Mouse (Mus musculus) neural tube, embryonic 14.5 days (tissue): Measurements from ENCODE around the gene Fgf14. TPM values are rescaled to one million over a fixed set of nuclear protein-coding genes. Genes with fewer than 3 reads are reported as not detected.

Experiments used
- ATAC-seq: fragments of 200-750 bp; cut with Nextera tagmentation; 2 replicates; pipeline ENCODE4 v1.8.0; 2017; ENCODE audit warnings: low read depth, mild to moderate bottlenecking, moderate TSS enrichment, moderate library complexity
- H3K27ac ChIP-seq: fragments of 300-500 bp; sonication (generic); 2 replicates; pipeline ENCODE4 v1.5.1; 2014; ENCODE audit warnings: low read depth, mild to moderate bottlenecking, control low read depth, low read length, moderate library complexity, mixed read lengths
- H3K27me3 ChIP-seq: fragments of 300-500 bp; sonication (generic); 2 replicates; pipeline ENCODE4 v1.6.1; 2014; ENCODE audit warnings: low read length; ENCODE audit not compliant: control insufficient read depth, insufficient read depth
- H3K36me3 ChIP-seq: fragments of 300-500 bp; sonication (generic); 2 replicates; pipeline ENCODE4 v1.6.1; 2014; ENCODE audit warnings: low read length, mixed read lengths; ENCODE audit not compliant: control insufficient read depth, insufficient read depth
- H3K4me1 ChIP-seq: fragments of 300-500 bp; sonication (generic); 2 replicates; pipeline ENCODE4 v1.6.1; 2014; ENCODE audit warnings: low read length; ENCODE audit not compliant: control insufficient read depth, insufficient read depth
- H3K4me2 ChIP-seq: fragments of 300-500 bp; sonication (generic); 2 replicates; pipeline ENCODE4 v1.6.1; 2014; ENCODE audit warnings: mild to moderate bottlenecking, low read depth, low read length, control low read depth
- H3K4me3 ChIP-seq: fragments of 300-500 bp; sonication (generic); 2 replicates; pipeline ENCODE4 v1.5.1; 2014; ENCODE audit warnings: low read depth, low read length, control low read depth, mixed read lengths
- H3K9ac ChIP-seq: fragments of 300-500 bp; sonication (generic); replicated peaks from 2 replicates; pipeline ENCODE4 v1.6.1; 2014; ENCODE audit warnings: low read depth, mild to moderate bottlenecking, control low read depth, low read length, mixed read lengths
- H3K9me3 ChIP-seq: fragments of 300-500 bp; sonication (generic); 2 replicates; pipeline ENCODE4 v1.6.1; 2016; ENCODE audit warnings: low read length; ENCODE audit not compliant: control insufficient read depth
- WGBS: fragments of 180-500 bp; shearing (Covaris S2); extraction: QIAGEN DNeasy Blood & Tissue Kit; methylation state at CpG from one replicate; pipeline ENCODE4 v1.1.7; 2014; 5-methylcytosine and 5-hydroxymethylcytosine counted together
- polyA plus RNA-seq: library from polyadenylated mRNA; unstranded; fragments of >200 nt; fragmentation: Nextera tagmentation; extraction: Ambion mirVana; gene quantifications from 2 replicates; pipeline ENCODE4 v1.2.1, GENCODE M21; 2014

Gene Fgf14
- polyA plus RNA-seq, 1 experiment from 2014 or later = 36.3 TPM

- Histone ChIP-seq H3K27me3 (no peaks in the 10 kb centered on the region), H3K9ac (no peak overlapping the region), H3K4me2 (no peak overlapping the region), H3K36me3 (no peaks in the 10 kb centered on the region), H3K4me1 (no peaks in the 10 kb centered on the region), H3K4me3 (no peak overlapping the region), H3K9me3 (no peaks in the 10 kb centered on the region), H3K27ac (no peak overlapping the region)
- no peak for ATAC-seq
- WGBS = 37% methylated on average over 2 of the region's 2 CpGs
Observed at GRCm38 (mm10) chr14:124264541-124265059, 412.3 kb downstream of the Fgf14 start.

GRCm38 (mm10) chr14:124263199-124263598 lies 413.7 kb downstream of the Fgf14 start:
- no peak overlapping the region for H3K4me2 ChIP-seq
- H3K4me3 ChIP-seq = no peak overlapping the region
- no peaks in the 10 kb centered on the region for H3K36me3 ChIP-seq
- H3K27me3 ChIP-seq = no peaks in the 10 kb centered on the region
- no peak for ATAC-seq
- no peak overlapping the region for H3K27ac ChIP-seq
- H3K4me1 ChIP-seq = no peaks in the 10 kb centered on the region
- no peaks in the 10 kb centered on the region for H3K9me3 ChIP-seq
- no peak overlapping the region for H3K9ac ChIP-seq

GRCm38 (mm10) chr14:124247517-124247916 lies 429.4 kb downstream of the Fgf14 start:
- Histone ChIP-seq H3K36me3 (no peaks in the 10 kb centered on the region), H3K9me3 (no peaks in the 10 kb centered on the region), H3K27ac (no peak overlapping the region), H3K27me3 (no peaks in the 10 kb centered on the region), H3K4me2 (no peak overlapping the region), H3K9ac (no peak overlapping the region), H3K4me3 (no peak overlapping the region), H3K4me1 (no peaks in the 10 kb centered on the region)
- no peak for ATAC-seq
- WGBS = 81% methylated on average over 1 of the region's 1 CpGs

- no peak for ATAC-seq
- Histone ChIP-seq H3K4me1 (no peaks in the 10 kb centered on the region), H3K27me3 (no peaks in the 10 kb centered on the region), H3K4me3 (no peak overlapping the region), H3K27ac (no peak overlapping the region), H3K9ac (no peak overlapping the region), H3K9me3 (no peaks in the 10 kb centered on the region), H3K4me2 (no peak overlapping the region), H3K36me3 (no peaks in the 10 kb centered on the region)
- WGBS = 66% methylated on average over 2 of the region's 2 CpGs
Observed at GRCm38 (mm10) chr14:124223445-124223844, 453.5 kb downstream of the Fgf14 start.

- WGBS = 28% methylated on average over 1 of the region's 1 CpGs
- H3K9ac ChIP-seq = no peak overlapping the region
- H3K4me2 ChIP-seq = no peak overlapping the region
- no peak overlapping the region for H3K27ac ChIP-seq
- no peaks in the 10 kb centered on the region for H3K4me1 ChIP-seq
- peak; percentile 84 for ATAC-seq
- H3K36me3 ChIP-seq = no peaks in the 10 kb centered on the region
- no peaks in the 10 kb centered on the region for H3K27me3 ChIP-seq
- no peak overlapping the region for H3K4me3 ChIP-seq
- H3K9me3 ChIP-seq = no peaks in the 10 kb centered on the region
Observed at GRCm38 (mm10) chr14:124222447-124222846, 454.5 kb downstream of the Fgf14 start.

- no peaks in the 10 kb centered on the region for H3K9me3 ChIP-seq
- H3K27me3 ChIP-seq = no peaks in the 10 kb centered on the region
- no peak for ATAC-seq
- no peak overlapping the region for H3K4me2 ChIP-seq
- H3K36me3 ChIP-seq = no peaks in the 10 kb centered on the region
- WGBS = 79% methylated on average over 2 of the region's 2 CpGs
- H3K27ac ChIP-seq = no peak overlapping the region
- H3K9ac ChIP-seq = no peak overlapping the region
- H3K4me1 ChIP-seq = no peaks in the 10 kb centered on the region
- H3K4me3 ChIP-seq = no peak overlapping the region
Observed at GRCm38 (mm10) chr14:124220979-124221378, 455.9 kb downstream of the Fgf14 start.

- H3K27me3 ChIP-seq = no peaks in the 10 kb centered on the region
- no peaks in the 10 kb centered on the region for H3K36me3 ChIP-seq
- ATAC-seq = no peak
- no peaks in the 10 kb centered on the region for H3K4me1 ChIP-seq
- H3K27ac ChIP-seq = no peak overlapping the region
- H3K9ac ChIP-seq = no peak overlapping the region
- H3K4me2 ChIP-seq = peak overlapping the region; percentile 42
- no peak overlapping the region; the same call in 1 of the 2 replicates for H3K4me3 ChIP-seq
- 20% methylated on average over 7 of the region's 7 CpGs for WGBS
- no peaks in the 10 kb centered on the region for H3K9me3 ChIP-seq
Observed at GRCm38 (mm10) chr14:124195806-124196205, 481.1 kb downstream of the Fgf14 start.

GRCm38 (mm10) chr14:124195331-124195730 lies 481.6 kb downstream of the Fgf14 start:
- H3K27me3 ChIP-seq = no peaks in the 10 kb centered on the region
- no peaks in the 10 kb centered on the region for H3K4me1 ChIP-seq
- H3K4me2 ChIP-seq = peak overlapping the region; percentile 42
- no peaks in the 10 kb centered on the region for H3K36me3 ChIP-seq
- no peak overlapping the region; the same call in 1 of the 2 replicates for H3K4me3 ChIP-seq
- H3K9me3 ChIP-seq = no peaks in the 10 kb centered on the region
- 26% methylated on average over 10 of the region's 10 CpGs for WGBS
- H3K9ac ChIP-seq = no peak overlapping the region
- H3K27ac ChIP-seq = no peak overlapping the region
- no peak for ATAC-seq

GRCm38 (mm10) chr14:124192815-124193142 lies 484.1 kb downstream of the Fgf14 start:
- ATAC-seq = no peak
- no peaks in the 10 kb centered on the region for H3K4me1 ChIP-seq
- H3K9me3 ChIP-seq = no peaks in the 10 kb centered on the region
- peak overlapping the region; percentile 51 for H3K4me3 ChIP-seq
- WGBS = 0% methylated on average over 15 of the region's 15 CpGs
- H3K36me3 ChIP-seq = no peaks in the 10 kb centered on the region
- H3K27me3 ChIP-seq = no peaks in the 10 kb centered on the region
- H3K9ac ChIP-seq = peak overlapping the region; percentile 64
- H3K4me2 ChIP-seq = peak overlapping the region; percentile 91
- peak overlapping the region; percentile 66 for H3K27ac ChIP-seq
